In the genomic region with DNA sequence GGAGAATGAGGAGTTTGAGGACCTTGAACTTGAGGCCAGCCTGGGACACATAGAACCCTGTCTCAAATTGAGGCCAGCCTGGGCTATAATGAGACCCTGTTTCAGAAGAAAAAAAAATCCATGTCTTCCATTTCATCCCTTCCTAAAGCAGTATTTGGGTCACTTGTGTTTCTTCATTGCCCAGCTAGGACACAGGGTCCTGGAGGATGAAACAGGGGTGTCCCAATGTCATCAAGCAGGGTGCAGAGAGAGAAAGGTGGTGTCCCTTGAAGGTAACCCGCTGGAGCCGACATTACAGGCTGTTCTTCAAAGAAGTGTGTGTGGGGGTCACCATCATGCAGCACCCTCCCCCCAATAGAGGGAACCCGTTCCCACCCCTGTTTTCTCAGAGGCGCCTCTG, we compare ENCODE assay signal across 11 mouse cellular contexts.
DNase-seq lines count a peak whose midpoint lies in the region; ATAC-seq lines count a peak whose summit lies in the region.
"Had no signal": no experiment of that assay in that cellular context is flagged by ENCODE, and none has a peak within 500 bp of the region (broad histone marks: within the 10 kb centered on the region; RNA-seq: fewer than 3 reads in every experiment).

No protein-coding gene starts in this region.

- no peak for DNase-seq in neural tube, embryonic 11.5 days (ENCODE audit: low spot score)
- no peak for DNase-seq in neural tube, embryonic 10.5 days (ENCODE audit: extremely low spot score, low spot score)
- peak; percentile 43 for DNase-seq in hindbrain, embryonic 11.5 days (ENCODE audit: low spot score)
- DNase-seq in cerebellum, adult 11 months: no peak
- no peak for DNase-seq in adipocyte (ENCODE audit: low spot score)
- DNase-seq in cerebellum, adult 9-11 months: no peak
- DNase-seq: cerebellum, postnatal 14 days; gastrocnemius, postnatal 14 days had no signal

- H3K4me1 ChIP-seq in neural tube, embryonic 11.5 days (ENCODE audit: control insufficient read depth, insufficient read depth, low read length): peaks cover 47% of the 10 kb centered on the region
- peaks cover 51% of the 10 kb centered on the region for H3K4me1 ChIP-seq in hindbrain, embryonic 11.5 days (replicated peaks; ENCODE audit: control insufficient read depth, insufficient read depth, low read length)
- peaks cover 70% of the 10 kb centered on the region for H3K4me1 ChIP-seq in midbrain, embryonic 15.5 days
- H3K4me1 ChIP-seq: liver, embryonic 15.5 days had no signal

- no peaks in the 10 kb centered on the region for H3K9me3 ChIP-seq in neural tube, embryonic 11.5 days (ENCODE audit: control insufficient read depth, low read length)
- H3K9me3 ChIP-seq in hindbrain, embryonic 11.5 days (ENCODE audit: control insufficient read depth, low read length): no peaks in the 10 kb centered on the region
- no peaks in the 10 kb centered on the region for H3K9me3 ChIP-seq in midbrain, embryonic 15.5 days
- H3K9me3 ChIP-seq: liver, embryonic 15.5 days had no signal

- H3K9ac ChIP-seq in neural tube, embryonic 11.5 days (ENCODE audit: low read length): no peak overlapping the region; the same call in 1 of the 2 replicates
- H3K9ac ChIP-seq in hindbrain, embryonic 11.5 days (ENCODE audit: low read depth, low read length): peak overlapping the region; percentile 62
- H3K9ac ChIP-seq in midbrain, embryonic 15.5 days: 0 out of 2 replicates have a peak overlapping the region, but pooled peaks have one; percentile 12
- H3K9ac ChIP-seq: liver, embryonic 15.5 days had no signal

- H3K36me3 ChIP-seq in neural tube, embryonic 11.5 days (ENCODE audit: control insufficient read depth, insufficient read depth, low read length): no peaks in the 10 kb centered on the region; the same call in 1 of the 2 replicates
- H3K36me3 ChIP-seq in hindbrain, embryonic 11.5 days (ENCODE audit: control insufficient read depth, insufficient read depth, low read length): no peaks in the 10 kb centered on the region
- H3K36me3 ChIP-seq in midbrain, embryonic 15.5 days (replicated peaks): no peaks in the 10 kb centered on the region
- H3K36me3 ChIP-seq: liver, embryonic 15.5 days had no signal

- peak overlapping the region; percentile 93 for H3K27ac ChIP-seq in neural tube, embryonic 11.5 days (ENCODE audit: low read depth, low read length)
- peak overlapping the region; percentile 99 for H3K27ac ChIP-seq in hindbrain, embryonic 11.5 days (ENCODE audit: low read depth, low read length)
- peak overlapping the region; percentile 89 for H3K27ac ChIP-seq in midbrain, embryonic 15.5 days
- H3K27ac ChIP-seq: liver, embryonic 15.5 days had no signal

- H3K27me3 ChIP-seq in neural tube, embryonic 11.5 days (ENCODE audit: control insufficient read depth, insufficient read depth, low read length): no peaks in the 10 kb centered on the region
- no peaks in the 10 kb centered on the region for H3K27me3 ChIP-seq in hindbrain, embryonic 11.5 days (ENCODE audit: control insufficient read depth, insufficient read depth, low read length)
- no peaks in the 10 kb centered on the region for H3K27me3 ChIP-seq in midbrain, embryonic 15.5 days (replicated peaks)

- H3K4me2 ChIP-seq in neural tube, embryonic 11.5 days (ENCODE audit: low read depth): no peak overlapping the region
- H3K4me2 ChIP-seq in hindbrain, embryonic 11.5 days (replicated peaks; ENCODE audit: low read depth, low read length): peak overlapping the region; percentile 25
- no peak overlapping the region for H3K4me2 ChIP-seq in midbrain, embryonic 15.5 days
- H3K4me2 ChIP-seq: liver, embryonic 15.5 days had no signal

- ATAC-seq in neural tube, embryonic 11.5 days (ENCODE audit: insufficient read depth, low FRiP score, low TSS enrichment): no peak
- ATAC-seq in hindbrain, embryonic 11.5 days (ENCODE audit: low FRiP score): no peak
- ATAC-seq in midbrain, embryonic 15.5 days (replicated peaks): no peak; the same call in 1 of the 2 replicates

- WGBS in neural tube, embryonic 11.5 days: 16% methylated on average over 4 of the region's 4 CpGs
- 14% methylated on average over 4 of the region's 4 CpGs for WGBS in hindbrain, embryonic 11.5 days
- 19% methylated on average over 4 of the region's 4 CpGs for WGBS in midbrain, embryonic 15.5 days

- H3K4me3 ChIP-seq in neural tube, embryonic 11.5 days (ENCODE audit: low read depth, low read length): no peak overlapping the region
- no peak overlapping the region for H3K4me3 ChIP-seq in hindbrain, embryonic 11.5 days (ENCODE audit: low read depth, low read length)
- no peak overlapping the region for H3K4me3 ChIP-seq in midbrain, embryonic 15.5 days
- H3K4me3 ChIP-seq: erythroblast, embryonic 14.5 days; liver, embryonic 15.5 days had no signal
